Mouse (Mus musculus) naive thymus-derived CD4-positive, alpha-beta T cell, adult 5 months (primary cell): ENCODE data around the gene Klf16. TPM values are rescaled to one million over a fixed set of nuclear protein-coding genes. Genes with fewer than 3 reads are reported as not detected.

Source experiments
- polyA plus RNA-seq: library from polyadenylated mRNA; unstranded; fragments of 100-300 nt; shearing (Covaris generic); gene quantifications from one replicate; pipeline ENCODE4 v1.2.1, GENCODE M21; 2017

Gene Klf16
- polyA plus RNA-seq, result 17.2 TPM

DNA sequence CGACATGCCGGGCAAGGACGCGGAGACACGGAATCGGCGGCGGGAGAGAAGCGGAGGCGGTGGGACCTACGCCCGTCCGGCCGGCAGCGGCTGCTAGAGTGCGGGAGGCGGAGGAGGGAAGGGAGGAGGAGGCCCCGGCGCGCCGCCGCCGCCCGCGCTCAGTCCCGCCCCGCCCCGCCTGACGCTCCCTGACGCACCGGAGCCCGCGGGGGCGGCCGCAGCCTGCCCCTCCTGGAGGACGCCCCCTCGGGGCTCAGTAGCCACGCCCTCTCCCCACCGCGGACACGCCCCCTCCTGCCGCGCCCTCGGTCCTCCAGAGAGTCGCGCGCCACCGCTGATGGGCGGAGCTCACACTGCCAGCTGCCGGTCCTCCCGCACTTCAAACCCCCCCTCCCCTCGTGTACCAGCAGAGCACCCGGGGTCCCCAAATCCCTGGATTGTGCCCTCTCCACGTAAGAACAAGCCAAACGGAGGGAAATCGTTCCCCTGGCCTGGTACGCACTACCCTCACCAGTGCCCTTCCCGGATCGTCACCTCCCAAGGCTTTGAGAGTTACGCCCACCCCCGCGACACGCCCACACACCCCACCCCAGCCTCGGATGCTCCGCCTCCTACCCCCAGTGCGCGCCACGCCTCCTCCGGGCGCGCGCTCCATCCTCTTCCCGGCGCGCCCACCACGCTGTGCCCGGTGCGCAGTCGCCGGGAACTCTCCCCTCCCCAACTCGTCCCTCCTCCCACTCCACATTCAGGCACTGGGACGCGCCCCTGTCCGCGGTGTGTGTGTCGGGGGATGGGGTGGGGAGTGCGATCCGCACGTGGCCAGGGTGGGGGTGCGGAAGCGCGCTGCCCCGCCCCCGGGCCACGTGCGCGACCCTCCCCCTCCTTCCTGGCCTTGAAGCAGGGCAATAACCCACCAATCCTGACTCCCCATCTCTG lies at the start of gene Klf16:
Gene Klf16, minus strand, starts transcription at position 127 of the 936 bp plus-strand sequence.

DNA sequence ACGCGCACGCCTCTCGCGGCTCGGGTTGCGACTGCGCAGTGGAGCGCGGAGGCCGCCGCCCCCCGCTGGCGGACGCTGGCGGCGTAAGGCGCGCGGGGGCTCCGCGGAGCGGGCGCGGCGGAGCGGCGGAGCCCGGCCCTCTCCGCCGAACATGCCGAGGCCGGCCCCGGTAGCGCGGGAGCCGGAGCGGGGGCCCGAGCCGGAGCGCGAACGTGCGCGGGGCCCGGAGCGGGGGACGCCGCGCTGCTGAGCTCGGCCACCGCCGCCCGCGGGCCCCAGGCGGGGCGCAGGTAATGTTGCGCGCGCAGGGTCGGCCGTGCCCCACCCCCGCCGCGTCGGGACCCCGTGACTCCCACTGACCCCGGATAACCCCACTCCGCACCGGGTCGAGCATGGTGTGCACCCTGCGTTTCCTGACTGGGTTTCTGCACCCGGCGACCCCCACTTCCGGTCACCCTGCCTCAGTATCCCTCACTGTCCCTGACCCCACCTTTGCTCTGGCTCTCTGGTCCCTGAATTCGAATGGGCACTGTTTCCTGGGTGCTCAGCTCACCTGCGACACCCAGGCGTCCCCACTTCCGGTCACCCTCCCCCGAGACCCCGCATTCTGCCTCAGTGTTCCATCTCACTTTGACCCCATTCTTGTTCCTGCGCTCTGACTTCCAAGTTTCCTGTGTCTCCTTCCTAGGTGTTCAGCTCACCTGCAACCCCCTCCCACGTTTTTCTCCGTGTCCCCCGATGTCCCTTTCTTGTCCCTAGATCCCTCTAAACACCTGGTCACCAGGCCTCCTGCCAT lies 45.7 kb upstream of the Klf16 start, which contains the start of gene Csnk1g2:
Gene Csnk1g2, plus strand, starts transcription at position 178 of the 796 bp plus-strand sequence.

DNA sequence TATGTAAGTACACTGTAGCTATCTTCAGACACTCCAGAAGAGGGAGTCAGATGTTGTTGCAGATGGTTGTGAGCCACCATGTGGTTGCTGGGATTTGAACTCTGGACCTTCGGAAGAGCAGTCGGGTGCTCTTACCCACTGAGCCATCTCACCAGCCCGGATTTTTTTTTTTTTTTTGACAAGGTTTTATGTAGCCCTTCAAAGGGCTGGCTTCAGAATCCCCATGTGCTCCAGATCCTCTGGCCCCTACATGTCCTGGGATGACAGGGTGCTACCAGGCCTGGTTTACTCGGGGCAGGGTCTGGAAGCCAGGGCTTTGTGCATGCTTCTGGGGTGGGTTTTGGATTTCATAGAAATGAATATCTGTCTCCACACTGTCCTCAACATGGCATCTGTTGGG lies 28.6 kb upstream of the Klf16 start, which contains the start of gene Gm49322:
Gene Gm49322, plus strand, starts transcription at position 301 of the 400 bp plus-strand sequence.

DNA sequence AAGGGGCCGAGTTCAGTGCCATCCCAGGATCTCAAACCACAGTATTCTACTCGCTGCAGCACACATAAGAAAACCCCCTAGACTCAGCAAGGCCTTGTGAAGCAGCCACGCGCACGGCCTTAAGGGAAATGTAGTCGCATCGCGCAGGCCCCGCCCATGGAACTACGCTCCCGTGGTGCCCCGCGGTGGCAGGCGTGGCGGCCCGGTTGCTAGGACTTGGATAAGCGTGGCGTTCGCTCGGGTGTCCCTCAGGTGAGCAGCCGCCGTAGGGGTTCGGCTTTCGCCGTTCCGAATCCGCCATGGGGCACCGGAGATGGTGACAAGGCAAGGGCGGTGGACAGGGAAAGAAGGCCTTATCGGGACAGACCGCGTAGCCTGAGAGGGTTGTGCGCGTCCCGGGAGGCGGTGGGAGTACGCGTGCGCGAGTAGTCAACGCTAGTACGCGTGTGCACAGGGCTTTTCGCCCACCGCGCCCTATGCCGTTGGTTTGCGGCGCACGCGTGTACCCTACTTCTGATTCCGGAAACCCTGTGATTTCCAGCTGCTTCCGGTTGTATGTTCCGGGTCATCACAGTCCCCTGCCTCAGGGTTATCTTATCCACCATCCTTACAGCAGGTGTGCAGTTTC lies 25.7 kb upstream of the Klf16 start, which contains the start of the genes Scamp4 and Adat3:
Gene Scamp4, plus strand, starts transcription at position 175 of the 628 bp plus-strand sequence.
Gene Adat3, plus strand, starts transcription at position 183 of the 628 bp plus-strand sequence.

DNA sequence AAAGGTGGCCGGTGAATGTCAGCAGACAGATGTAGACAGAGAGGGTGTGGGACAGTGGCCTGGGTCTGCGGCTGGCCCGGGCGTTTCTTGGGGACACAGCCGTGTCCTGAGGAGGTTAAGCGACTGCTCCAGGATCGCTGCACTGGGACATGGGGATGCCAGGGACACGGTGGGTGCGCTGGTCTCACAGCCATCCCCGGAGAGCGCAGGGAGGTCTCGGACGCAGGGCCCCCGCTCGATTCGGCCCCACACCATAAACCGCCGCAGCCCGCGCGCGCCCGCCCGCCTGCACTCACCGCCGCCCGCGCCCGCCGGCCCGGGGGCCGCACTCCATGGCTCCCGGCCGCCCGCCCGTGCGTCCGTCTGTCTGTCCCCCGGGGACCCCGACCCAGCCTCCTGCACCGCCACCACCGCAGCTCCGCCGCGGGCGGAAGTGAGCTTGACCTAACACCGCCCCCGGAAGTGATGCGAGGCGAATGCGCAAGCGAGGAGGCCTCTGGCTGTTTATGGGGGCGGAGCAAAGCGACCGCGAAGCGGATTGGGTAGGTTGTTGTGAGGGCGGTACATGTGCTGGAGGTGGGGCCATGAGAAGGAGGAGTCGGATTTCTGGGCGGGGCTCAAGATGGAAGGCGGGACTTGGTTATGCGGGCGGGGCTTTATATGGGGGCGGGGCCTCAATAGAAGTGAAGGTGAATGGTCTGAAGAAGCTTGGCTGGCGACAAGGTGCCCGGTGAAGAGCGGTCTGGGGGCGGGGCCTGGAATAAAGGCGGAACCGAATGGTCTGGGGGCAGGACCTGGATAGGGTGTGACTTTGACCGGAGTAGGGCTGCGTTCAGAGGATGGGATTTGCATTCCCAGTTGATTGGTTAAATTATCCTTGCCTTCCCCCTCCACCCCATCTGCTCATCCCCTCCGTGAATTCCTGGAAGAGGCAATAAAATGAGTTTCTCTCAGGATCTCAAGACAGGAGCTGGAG lies 13.0 kb upstream of the Klf16 start, which contains the start of gene Abhd17a:
Gene Abhd17a, minus strand, starts transcription at position 463 of the 976 bp plus-strand sequence.

DNA sequence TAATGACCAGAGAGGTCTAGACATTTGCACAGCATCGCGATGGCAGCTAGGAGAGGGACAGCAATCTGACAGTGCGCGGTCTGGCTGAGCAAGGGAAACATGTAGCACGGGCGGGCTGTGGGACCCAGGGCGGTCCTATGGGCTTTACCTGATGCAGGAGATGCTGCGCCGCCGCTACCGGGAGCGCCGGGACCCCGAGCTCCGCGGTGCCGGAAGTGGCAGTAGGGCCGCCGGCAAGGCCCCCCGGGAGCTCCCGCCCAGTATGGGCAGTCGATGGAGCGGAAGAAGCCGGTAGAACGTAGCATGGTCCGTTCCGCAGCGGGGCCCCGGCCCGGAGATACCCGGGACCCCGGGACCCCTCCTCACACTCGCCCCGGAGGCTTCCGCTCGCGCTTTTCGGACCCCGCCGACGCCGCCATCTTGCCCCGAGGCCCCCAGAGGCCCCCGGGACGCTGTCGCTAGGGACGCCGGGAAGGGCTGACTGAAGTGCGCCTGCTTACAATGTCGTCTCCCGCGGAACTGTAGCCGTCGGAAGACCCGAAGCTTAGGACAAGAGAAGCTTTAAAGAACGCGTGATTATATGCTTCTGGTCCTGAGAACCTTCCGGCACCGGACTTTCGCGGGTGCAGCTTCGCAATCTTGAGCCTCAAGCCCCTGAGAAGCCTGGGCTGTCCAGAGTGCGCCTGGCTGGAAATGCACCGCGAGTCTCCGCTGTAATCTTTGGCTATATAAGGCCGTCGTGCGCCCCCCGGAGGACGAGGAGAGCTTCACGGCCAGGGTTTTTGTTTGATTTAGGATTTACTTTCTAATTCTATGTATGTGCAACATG lies 15.8 kb downstream of the Klf16 start, which contains the start of gene Rexo1:
Gene Rexo1, minus strand, starts transcription at position 445 of the 829 bp plus-strand sequence.

DNA sequence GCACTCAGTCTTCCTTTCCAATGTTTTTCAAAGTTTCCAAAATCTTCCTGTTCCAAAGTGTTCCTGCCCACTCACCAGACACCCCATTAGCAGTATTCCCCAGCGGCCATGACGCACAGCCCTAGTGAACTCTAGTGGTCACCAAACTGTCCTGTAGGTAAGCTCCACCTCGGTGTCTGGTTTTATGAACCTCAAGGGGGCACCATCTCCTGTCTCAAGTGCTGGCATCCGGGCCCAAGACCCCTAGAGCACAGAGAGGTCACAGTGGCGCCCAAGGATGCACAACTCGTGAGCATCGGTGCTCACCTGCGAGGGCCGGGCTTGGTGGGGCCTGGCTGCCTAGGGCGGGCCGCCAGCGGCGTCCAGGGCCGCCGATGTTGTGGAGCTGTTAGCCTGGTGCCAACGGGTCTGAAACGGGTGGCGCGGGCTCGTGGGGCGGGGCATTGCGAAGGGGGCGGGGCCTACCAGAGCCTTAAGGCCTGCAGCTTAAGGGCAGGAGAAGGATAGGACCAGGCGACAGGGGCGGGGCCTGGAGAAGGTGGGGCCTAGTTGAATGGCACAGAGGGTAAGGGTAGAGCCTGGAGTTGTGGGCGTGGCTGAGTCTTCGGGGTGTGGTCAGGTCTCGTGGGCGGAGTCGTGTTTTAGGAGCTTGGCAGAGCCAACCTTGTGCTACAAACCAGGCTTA lies 38.3 kb downstream of the Klf16 start, which contains the start of gene Atp8b3:
Gene Atp8b3, minus strand, starts transcription at position 415 of the 685 bp plus-strand sequence.

Other genes with a start within 250 kb of the Klf16 start
- 8.1 TPM for gene Pcsk4, start 247.8 kb downstream of the Klf16 start, polyA plus RNA-seq
- gene Reep6, start 247.4 kb downstream of the Klf16 start, polyA plus RNA-seq, result not detected
- gene Adamtsl5, start 228.9 kb downstream of the Klf16 start, polyA plus RNA-seq, result not detected
- not detected for gene Plk5, start 220.9 kb downstream of the Klf16 start, polyA plus RNA-seq
- gene Mex3d, start 189.7 kb downstream of the Klf16 start, polyA plus RNA-seq, result 10.9 TPM
- gene Mbd3, start 177.8 kb downstream of the Klf16 start, polyA plus RNA-seq, result 124 TPM
- 65.7 TPM for gene Uqcr11, start 170.5 kb downstream of the Klf16 start, polyA plus RNA-seq
- 94.0 TPM for gene Tcf3, start 143.7 kb downstream of the Klf16 start, polyA plus RNA-seq
- gene Onecut3, start 82.5 kb downstream of the Klf16 start, polyA plus RNA-seq, result not detected
- gene Atp8b3, start 38.2 kb downstream of the Klf16 start, polyA plus RNA-seq, result not detected
- 83.0 TPM for gene Rexo1, start 15.8 kb downstream of the Klf16 start, polyA plus RNA-seq
- gene Abhd17a, start 13.0 kb upstream of the Klf16 start, polyA plus RNA-seq, result 93.3 TPM
- gene Scamp4, start 25.6 kb upstream of the Klf16 start, polyA plus RNA-seq, result 102 TPM
- gene Adat3, start 25.6 kb upstream of the Klf16 start, polyA plus RNA-seq, result 6.9 TPM
- 8.5 TPM for gene Gm49322, start 28.7 kb upstream of the Klf16 start, polyA plus RNA-seq
- 353 TPM for gene Csnk1g2, start 45.5 kb upstream of the Klf16 start, polyA plus RNA-seq
- 22.0 TPM for gene Btbd2, start 79.8 kb upstream of the Klf16 start, polyA plus RNA-seq
- gene Mknk2, start 100.8 kb upstream of the Klf16 start, polyA plus RNA-seq, result 190 TPM
- gene Mob3a, start 124.7 kb upstream of the Klf16 start, polyA plus RNA-seq, result 103 TPM
- 67.9 TPM for gene Izumo4, start 124.9 kb upstream of the Klf16 start, polyA plus RNA-seq
- 79.7 TPM for gene Ap3d1, start 164.9 kb upstream of the Klf16 start, polyA plus RNA-seq
- gene Dot1l, start 177.9 kb upstream of the Klf16 start, polyA plus RNA-seq, result 39.6 TPM
- gene Sf3a2, start 220.9 kb upstream of the Klf16 start, polyA plus RNA-seq, result 65.0 TPM
- gene Plekhj1, start 221.3 kb upstream of the Klf16 start, polyA plus RNA-seq, result 196 TPM
- not detected for gene Amh, start 227.9 kb upstream of the Klf16 start, polyA plus RNA-seq
- not detected for gene Jsrp1, start 236.2 kb upstream of the Klf16 start, polyA plus RNA-seq
- gene Oaz1, start 249.3 kb upstream of the Klf16 start, polyA plus RNA-seq, result 2,215 TPM